Mouse (Mus musculus) T-cell, adult 2 months (primary cell): ENCODE measurements around the gene Dcakd.

Experiments used
- DNase-seq: peaks from one replicate; pipeline ENCODE4 v3.0.0; 2022; ENCODE audit warnings: low spot score

The Dcakd gene

GRCm38 (mm10) chr11:103046286-103046685, 18.2 kb upstream of the Dcakd start:
- DNase-seq = no peak

GRCm38 (mm10) chr11:103043982-103044381, 15.8 kb upstream of the Dcakd start:
- DNase-seq = no peak

- DNase-seq = no peak
Observed at GRCm38 (mm10) chr11:103042828-103043227, 14.7 kb upstream of the Dcakd start.

DNA sequence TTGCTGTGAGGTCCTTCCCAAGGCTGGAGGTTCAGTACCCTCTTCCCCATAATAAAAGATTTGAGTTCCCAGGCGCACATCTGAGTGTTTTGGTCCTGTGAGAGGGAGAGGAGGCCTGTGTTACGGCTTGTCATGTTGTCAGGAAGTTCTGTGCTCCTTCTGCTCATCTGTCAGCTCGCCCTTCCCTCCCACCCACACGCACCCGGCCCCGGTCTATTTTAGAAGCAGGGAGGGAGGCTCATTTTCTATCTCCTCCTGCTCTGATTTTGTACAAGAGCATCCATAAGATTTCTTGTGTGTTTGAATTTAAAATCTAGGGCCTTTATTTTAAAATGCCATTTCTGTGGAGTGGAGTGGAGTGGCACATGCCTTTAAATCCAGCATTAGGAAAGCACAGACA, 9.9 kb upstream of the Dcakd start:
- no peak for DNase-seq

- no peak for DNase-seq
Observed at GRCm38 (mm10) chr11:103036881-103037465, 8.8 kb upstream of the Dcakd start.

DNA sequence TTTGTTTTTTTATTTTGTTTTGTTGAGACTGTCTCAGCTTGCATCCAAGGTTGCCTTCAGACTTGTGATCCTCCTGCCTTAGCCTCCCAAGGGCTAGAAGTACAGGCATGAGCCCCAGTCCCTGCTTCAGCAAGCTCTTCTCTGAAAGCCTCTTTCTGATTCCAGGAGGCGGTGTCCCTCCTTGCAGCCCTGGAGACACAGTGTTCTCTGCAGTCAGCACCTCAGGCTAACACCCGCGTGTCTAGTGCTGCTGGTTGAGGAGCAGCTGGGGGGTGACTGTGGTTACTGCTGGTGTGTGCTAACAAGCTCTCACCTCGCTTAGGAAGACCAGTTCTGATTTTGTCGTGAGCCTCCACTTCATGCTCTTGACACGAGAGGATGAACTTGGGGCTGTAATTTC, 6.9 kb upstream of the Dcakd start:
- no peak for DNase-seq

DNA sequence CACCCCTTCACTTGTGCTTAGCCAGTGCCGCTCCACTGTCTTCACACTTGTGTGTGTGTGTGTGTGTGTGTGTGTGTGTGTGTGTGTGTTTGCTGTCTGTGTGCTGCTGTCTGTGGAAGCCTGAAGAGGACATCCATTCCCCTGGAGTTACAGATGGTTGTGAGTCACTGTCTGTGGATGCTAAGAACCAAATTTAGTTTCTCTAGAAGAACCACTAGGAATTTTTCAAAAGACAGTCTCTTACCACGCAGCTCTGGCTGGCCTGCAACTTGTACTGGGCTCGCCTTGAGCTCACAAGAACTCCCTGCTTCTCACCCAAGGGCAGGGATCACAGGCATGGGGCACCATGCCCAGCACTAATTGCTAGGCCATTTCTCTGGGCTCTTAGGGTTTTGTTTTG, 4.9 kb upstream of the Dcakd start:
- DNase-seq = no peak

GRCm38 (mm10) chr11:103027570-103028175, 460 bp downstream of the Dcakd start:
- DNase-seq = no peak

- DNase-seq = no peak
Observed at GRCm38 (mm10) chr11:103026901-103027300, 1.2 kb downstream of the Dcakd start.

GRCm38 (mm10) chr11:103023974-103024373, 4.2 kb downstream of the Dcakd start:
- DNase-seq = no peak

DNA sequence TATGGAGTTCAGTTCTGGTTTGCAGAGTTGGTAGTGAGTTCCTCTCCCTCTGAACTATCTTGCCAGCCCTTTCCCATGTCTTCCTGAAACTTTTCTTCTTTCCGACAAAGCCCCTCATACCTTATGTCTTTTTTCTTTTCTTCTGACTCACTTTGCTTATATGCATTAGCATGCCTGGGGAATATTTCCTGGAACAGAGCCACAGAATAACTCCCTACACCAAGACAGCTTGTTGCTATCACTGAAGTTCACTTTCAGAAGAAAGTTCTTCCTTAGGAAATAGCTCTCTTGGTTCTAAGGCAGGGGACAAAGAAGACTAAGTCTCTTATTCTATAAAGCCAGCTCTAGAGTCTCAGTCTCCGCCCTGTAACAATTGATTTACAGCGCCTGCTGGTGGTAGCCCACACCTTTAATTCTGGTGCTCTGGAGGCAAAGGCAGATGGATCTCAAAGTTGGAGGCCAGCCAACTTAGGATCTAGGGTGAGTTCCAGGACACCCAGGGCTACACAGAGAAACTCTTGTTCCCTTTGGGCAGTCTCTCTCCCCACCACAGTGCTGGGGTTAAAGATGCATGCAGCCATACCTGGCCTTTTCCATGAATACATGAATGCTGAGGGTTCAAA, 7.3 kb downstream of the Dcakd start:
- DNase-seq = no peak

DNA sequence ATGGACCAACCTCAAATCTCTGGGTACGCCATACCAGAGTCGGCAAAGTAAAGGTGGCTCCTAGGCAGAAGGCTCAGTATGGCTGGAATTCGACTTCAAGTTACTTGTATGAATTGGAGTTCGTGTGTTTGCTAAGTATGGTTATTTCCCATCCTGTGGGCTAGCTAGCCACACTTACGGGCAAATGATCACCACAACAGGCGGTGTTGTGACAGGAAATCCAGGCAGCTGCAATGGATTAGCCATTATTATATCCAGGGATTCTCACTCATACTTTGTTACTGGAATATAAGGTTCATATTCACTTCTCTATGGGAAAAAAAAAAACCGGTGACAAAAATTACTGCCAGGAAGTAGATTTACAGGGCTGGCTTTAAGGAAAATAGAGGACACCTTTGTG, 8.8 kb downstream of the Dcakd start:
- no peak for DNase-seq

DNA sequence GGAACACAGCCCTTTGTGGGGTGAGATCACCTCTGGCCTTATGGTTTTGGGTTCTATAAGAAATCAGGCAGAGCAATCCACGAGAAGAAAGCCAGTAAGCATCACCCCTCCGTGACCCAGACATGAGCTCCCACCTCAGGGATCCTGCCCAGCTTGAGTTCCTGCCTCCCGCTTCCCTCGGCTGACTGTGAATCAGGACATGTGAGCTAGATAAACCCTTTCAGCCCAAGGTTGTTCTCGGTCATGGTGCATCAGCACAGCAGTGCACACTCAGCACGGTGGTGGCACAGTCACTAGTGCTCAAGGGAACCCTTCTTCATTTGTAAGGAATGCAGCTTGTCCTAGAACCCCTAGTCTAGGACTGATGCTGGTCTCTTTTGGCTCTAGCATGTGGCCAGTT, 9.3 kb downstream of the Dcakd start:
- no peak for DNase-seq

DNA sequence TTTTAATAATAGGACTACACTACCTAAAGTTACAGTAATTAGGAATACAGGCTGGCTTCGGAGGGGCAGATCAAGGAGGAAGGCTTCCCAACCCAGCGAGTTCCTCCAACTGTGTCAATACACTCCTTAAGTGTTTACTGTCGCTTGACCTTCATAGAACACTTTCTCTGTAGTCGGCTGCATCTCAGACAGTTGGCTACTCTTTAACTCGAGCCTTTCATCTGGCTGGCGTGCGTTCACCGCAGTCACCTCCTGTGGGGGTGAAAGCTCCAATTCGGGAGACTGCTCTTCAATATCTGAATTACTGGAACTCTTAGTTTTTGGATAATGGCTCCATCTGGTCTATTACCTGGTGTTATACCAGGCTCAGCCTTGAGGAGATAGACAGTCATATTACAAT, 10.5 kb downstream of the Dcakd start:
- no peak for DNase-seq

GRCm38 (mm10) chr11:103016930-103017329, 11.2 kb downstream of the Dcakd start:
- peak; percentile 92 for DNase-seq

DNA sequence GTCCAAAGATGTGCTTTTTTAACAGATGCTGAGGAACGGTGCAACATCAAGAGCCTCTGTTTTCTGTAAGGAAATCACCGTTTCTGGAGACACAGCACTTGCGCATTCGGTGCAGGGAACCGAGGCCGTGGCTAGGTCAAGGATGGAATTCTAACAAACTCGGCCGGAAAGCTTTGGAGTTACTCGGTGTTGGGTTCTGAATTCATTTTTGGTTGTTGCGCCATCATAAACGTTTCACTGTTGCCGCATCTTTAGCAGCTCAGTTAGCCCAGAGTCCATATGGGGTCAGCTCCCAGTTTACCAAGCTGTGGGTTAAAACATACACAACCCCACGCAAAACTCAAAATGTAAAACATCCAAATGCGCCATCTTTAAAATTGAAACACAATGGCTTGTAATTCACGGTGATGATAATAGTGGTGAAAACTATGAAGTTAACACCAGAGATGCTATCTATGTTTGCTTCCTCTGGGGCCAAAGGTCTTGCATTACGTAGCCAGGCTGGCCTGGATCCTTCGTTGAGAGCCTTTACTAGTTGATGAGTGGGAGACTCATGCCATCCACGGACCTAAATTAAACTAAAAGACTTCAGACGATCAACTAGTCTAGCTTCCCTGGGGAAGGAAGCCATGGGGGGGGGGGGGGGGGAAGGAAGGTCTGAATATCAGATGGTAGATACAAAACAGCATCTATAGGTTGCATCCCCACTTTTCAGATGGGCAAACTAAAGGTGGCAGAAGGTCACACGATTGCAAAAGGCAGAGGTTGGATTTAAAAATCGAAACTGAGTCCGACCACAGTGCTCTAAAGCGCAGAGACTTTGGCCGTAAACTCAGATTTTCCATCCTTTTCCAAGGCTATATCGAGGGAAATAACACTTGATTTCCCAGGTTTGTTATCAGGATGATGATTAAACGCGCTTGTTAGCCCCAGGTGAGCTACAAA, 12.0 kb downstream of the Dcakd start:
- no peak for DNase-seq

- DNase-seq = no peak
Observed at GRCm38 (mm10) chr11:103011206-103011497, 17.0 kb downstream of the Dcakd start.

DNA sequence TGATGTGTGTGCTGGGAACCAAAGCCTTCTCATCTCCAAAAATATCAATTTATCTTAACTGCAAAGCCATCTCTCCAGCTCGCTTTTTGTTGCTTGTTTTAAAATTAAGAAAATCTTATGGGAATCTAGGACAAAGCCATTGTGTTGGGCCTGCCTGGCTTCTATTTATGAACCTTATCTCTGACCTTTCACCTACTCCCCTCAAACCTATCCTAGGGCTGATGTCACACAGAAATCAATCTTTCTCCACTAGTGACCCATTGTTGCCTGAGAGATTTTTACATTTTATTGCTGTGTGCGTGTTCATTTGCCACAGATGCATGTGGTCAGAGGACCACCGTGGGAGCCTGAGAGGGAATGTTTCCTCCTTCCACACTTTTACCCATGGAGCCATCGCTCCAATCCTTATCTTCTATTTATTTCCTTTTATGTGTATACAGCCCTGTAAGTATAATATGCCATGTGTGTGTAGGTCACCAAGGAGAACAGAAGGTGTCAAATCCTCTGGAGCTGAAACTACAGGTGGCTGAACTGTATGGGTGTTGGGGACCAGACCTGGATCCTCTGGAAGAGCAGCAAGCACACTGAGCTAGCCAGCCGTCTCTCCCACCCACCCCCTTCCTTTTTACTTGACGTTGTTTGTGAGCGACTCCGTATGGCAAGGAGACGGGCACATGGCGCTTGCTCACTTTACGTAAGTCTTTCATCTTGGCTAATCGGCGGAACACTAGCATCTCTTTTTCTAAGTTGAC, 17.5 kb downstream of the Dcakd start:
- DNase-seq = no peak

DNA sequence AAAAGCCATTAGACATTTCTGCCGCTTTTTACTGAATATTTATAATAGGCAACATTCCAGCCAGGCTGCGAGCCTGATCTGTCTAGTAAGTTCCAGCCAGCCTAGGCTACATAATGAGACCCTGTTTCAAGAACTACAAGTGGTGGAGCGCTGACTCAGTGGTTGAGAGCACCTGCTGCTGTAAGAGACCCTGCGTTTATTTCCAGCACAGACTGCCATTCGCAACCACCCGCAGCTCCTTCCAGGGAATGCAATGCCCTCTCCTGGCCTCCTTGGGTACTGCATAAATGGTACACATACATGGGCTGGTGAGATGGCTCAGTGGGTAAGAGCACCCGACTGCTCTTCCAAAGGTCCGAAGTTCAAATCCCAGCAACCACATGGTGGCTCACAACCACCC, 18.9 kb downstream of the Dcakd start:
- peak; percentile 24 for DNase-seq

GRCm38 (mm10) chr11:103008558-103008957, 19.6 kb downstream of the Dcakd start:
- no peak for DNase-seq

DNA sequence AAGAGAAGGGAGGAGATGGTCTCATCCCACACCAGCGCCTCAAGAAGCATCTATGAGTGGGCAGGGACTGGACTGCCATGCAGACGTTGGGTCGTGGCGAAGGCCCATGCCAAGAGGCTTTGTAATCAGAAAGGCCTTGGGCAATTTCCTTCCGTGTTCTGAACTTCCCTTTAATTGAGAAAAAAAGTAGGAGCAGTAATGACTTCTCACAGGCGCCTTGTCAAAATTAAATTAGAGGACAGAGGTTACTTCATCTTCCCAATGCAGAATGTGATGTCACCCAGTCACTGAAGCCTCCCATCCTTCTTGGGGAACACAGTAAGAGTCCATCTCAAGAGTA, 21.2 kb downstream of the Dcakd start:
- DNase-seq = no peak

DNA sequence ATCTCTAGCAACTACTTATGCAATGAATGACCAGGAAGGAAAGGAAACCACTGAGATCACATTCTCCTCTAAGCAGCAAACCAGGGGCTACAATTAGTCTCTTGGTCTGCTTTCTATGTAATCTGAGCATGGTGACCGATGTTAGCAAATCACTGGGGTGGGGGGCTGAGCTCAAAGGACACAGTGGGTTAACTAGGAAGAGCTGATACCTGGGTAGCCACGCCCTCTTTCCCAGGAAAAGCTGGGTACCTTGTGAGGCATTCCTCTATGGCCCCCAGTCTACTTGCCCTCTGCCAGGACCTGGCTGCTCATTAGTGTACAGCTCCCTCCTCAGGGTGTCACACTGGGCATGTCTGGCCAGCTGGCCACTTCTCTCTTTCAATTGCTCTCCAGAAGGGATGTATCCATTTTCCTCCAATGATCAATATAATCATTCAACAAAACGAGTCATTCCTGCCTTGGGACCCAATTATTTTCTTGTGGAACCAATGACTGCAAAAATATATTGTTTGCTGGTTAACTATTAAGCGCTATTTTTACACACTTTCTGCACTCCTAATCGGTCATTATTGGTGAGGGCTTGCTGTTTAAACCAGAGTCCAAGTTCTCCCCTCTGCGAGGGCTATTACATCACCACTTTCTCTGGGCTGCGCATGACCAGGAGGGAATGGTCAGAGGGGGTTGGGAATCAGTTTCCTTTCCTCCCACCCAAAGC, 21.7 kb downstream of the Dcakd start:
- no peak for DNase-seq
